Mouse (Mus musculus): ENCODE results near the gene Lingo3. TPM values are rescaled to one million over a fixed set of nuclear protein-coding genes. Genes with fewer than 3 reads are reported as not detected.

Lingo3 gene
- polyA plus RNA-seq, 1 experiment from 2014 or later = 0.79 TPM

GRCm38 (mm10) chr10:80843087-80843930 lies 530 bp downstream of the Lingo3 start:
- no peak for ATAC-seq (ENCODE audit: insufficient number of reproducible peaks, insufficient read depth, low FRiP score, low TSS enrichment, low read depth)
- Histone ChIP-seq H3K9ac (replicated peaks) (peak overlapping the region; percentile 66), H3K4me1 (replicated peaks) (peaks cover 9% of the 10 kb centered on the region), H3K36me3 (no peaks in the 10 kb centered on the region), H3K27me3 (peaks cover 73% of the 10 kb centered on the region), H3K27ac (no peak overlapping the region), H3K4me3 (replicated peaks) (peak overlapping the region; percentile 51), H3K4me2 (peak overlapping the region; percentile 90), H3K9me3 (no peaks in the 10 kb centered on the region)
- 12% methylated on average over 32 of the region's 32 CpGs for WGBS

- WGBS = 82% methylated on average over 15 of the region's 15 CpGs
- ATAC-seq (ENCODE audit: insufficient number of reproducible peaks, insufficient read depth, low FRiP score, low TSS enrichment, low read depth) = no peak
- H3K9me3 ChIP-seq = no peaks in the 10 kb centered on the region
Measured at GRCm38 (mm10) chr10:80842334-80842733, 1.5 kb downstream of the Lingo3 start.

GRCm38 (mm10) chr10:80841685-80842084 lies 2.2 kb downstream of the Lingo3 start:
- no peak for ATAC-seq (ENCODE audit: insufficient number of reproducible peaks, insufficient read depth, low FRiP score, low TSS enrichment, low read depth)
- Histone ChIP-seq H3K4me1 (replicated peaks) (peaks cover 9% of the 10 kb centered on the region), H3K4me3 (replicated peaks) (no peak overlapping the region), H3K27ac (no peak overlapping the region), H3K27me3 (peaks cover 89% of the 10 kb centered on the region), H3K9me3 (no peaks in the 10 kb centered on the region), H3K36me3 (no peaks in the 10 kb centered on the region), H3K9ac (replicated peaks) (0 out of 2 replicates have a peak overlapping the region, but pooled peaks have one; percentile 6), H3K4me2 (no peak overlapping the region)
- WGBS = 74% methylated on average over 2 of the region's 2 CpGs

More at GRCm38 (mm10) chr10:80842334-80842733, 1.5 kb downstream of the Lingo3 start:
- H3K9ac ChIP-seq (replicated peaks) = no peak overlapping the region
- H3K36me3 ChIP-seq = no peaks in the 10 kb centered on the region
- no peak overlapping the region for H3K27ac ChIP-seq
- peaks cover 83% of the 10 kb centered on the region for H3K27me3 ChIP-seq
- no peak overlapping the region for H3K4me3 ChIP-seq (replicated peaks)
- peaks cover 9% of the 10 kb centered on the region for H3K4me1 ChIP-seq (replicated peaks)
- H3K4me2 ChIP-seq = no peak overlapping the region

GRCm38 (mm10) chr10:80839848-80840247 lies 4.0 kb downstream of the Lingo3 start:
- Histone ChIP-seq H3K4me1 (replicated peaks) (peaks cover 15% of the 10 kb centered on the region), H3K4me2 (no peak overlapping the region), H3K9me3 (0 out of 2 replicates have a peak, but pooled peaks cover under 1% of the 10 kb centered on the region), H3K9ac (replicated peaks) (no peak overlapping the region), H3K36me3 (no peaks in the 10 kb centered on the region), H3K27ac (no peak overlapping the region), H3K27me3 (peaks cover 94% of the 10 kb centered on the region), H3K4me3 (replicated peaks) (no peak overlapping the region)
- ATAC-seq (ENCODE audit: insufficient number of reproducible peaks, insufficient read depth, low FRiP score, low TSS enrichment, low read depth) = no peak
- 64% methylated on average over 6 of the region's 6 CpGs for WGBS

GRCm38 (mm10) chr10:80838346-80838912 lies 5.4 kb downstream of the Lingo3 start:
- H3K9ac ChIP-seq (replicated peaks) = 0 out of 2 replicates have a peak overlapping the region, but pooled peaks have one; percentile 1
- peaks cover 13% of the 10 kb centered on the region for H3K4me1 ChIP-seq (replicated peaks)
- no peak overlapping the region for H3K4me2 ChIP-seq
- H3K27me3 ChIP-seq = peaks cover 94% of the 10 kb centered on the region
- WGBS = 64% methylated on average over 2 of the region's 2 CpGs
- no peaks in the 10 kb centered on the region for H3K36me3 ChIP-seq
- no peak overlapping the region for H3K4me3 ChIP-seq (replicated peaks)
- no peak overlapping the region for H3K27ac ChIP-seq
- peaks cover 7% of the 10 kb centered on the region; the same call in 1 of the 2 replicates for H3K9me3 ChIP-seq
- ATAC-seq (ENCODE audit: insufficient number of reproducible peaks, insufficient read depth, low FRiP score, low TSS enrichment, low read depth) = no peak

GRCm38 (mm10) chr10:80837827-80838226 lies 6.0 kb downstream of the Lingo3 start:
- H3K4me1 ChIP-seq (replicated peaks) = peaks cover 9% of the 10 kb centered on the region; the same call in 1 of the 2 replicates
- WGBS = 15% methylated on average over 2 of the region's 2 CpGs
- H3K36me3 ChIP-seq = no peaks in the 10 kb centered on the region
- H3K27me3 ChIP-seq = peaks cover 94% of the 10 kb centered on the region
- H3K9ac ChIP-seq (replicated peaks) = 0 out of 2 replicates have a peak overlapping the region, but pooled peaks have one; percentile 1
- no peak overlapping the region for H3K27ac ChIP-seq
- H3K4me2 ChIP-seq = no peak overlapping the region
- no peak overlapping the region for H3K4me3 ChIP-seq (replicated peaks)
- no peak for ATAC-seq (ENCODE audit: insufficient number of reproducible peaks, insufficient read depth, low FRiP score, low TSS enrichment, low read depth)
- peaks cover 7% of the 10 kb centered on the region; the same call in 1 of the 2 replicates for H3K9me3 ChIP-seq

- peaks cover 9% of the 10 kb centered on the region; the same call in 1 of the 2 replicates for H3K4me1 ChIP-seq (replicated peaks)
- no peak overlapping the region for H3K9ac ChIP-seq (replicated peaks)
- peaks cover 86% of the 10 kb centered on the region for H3K27me3 ChIP-seq
- ATAC-seq (ENCODE audit: insufficient number of reproducible peaks, insufficient read depth, low FRiP score, low TSS enrichment, low read depth) = no peak
- no peak overlapping the region for H3K4me2 ChIP-seq
- H3K4me3 ChIP-seq (replicated peaks) = no peak overlapping the region
- WGBS = 49% methylated on average over 7 of the region's 7 CpGs
- H3K27ac ChIP-seq = no peak overlapping the region
- H3K9me3 ChIP-seq = peaks cover 7% of the 10 kb centered on the region; the same call in 1 of the 2 replicates
- no peaks in the 10 kb centered on the region for H3K36me3 ChIP-seq
Measured at GRCm38 (mm10) chr10:80836949-80837379, 6.9 kb downstream of the Lingo3 start.

- H3K4me3 ChIP-seq (replicated peaks) = peak overlapping the region; percentile 18
Measured at GRCm38 (mm10) chr10:80835617-80836016, 8.2 kb downstream of the Lingo3 start.

GRCm38 (mm10) chr10:80832818-80833217 lies 11.0 kb downstream of the Lingo3 start:
- Histone ChIP-seq H3K27me3 (peaks cover 51% of the 10 kb centered on the region), H3K4me2 (no peak overlapping the region), H3K27ac (no peak overlapping the region), H3K4me3 (replicated peaks) (no peak overlapping the region), H3K4me1 (replicated peaks) (peaks cover 43% of the 10 kb centered on the region), H3K9ac (replicated peaks) (no peak overlapping the region), H3K36me3 (peaks cover 27% of the 10 kb centered on the region), H3K9me3 (peaks cover 7% of the 10 kb centered on the region; the same call in 1 of the 2 replicates)
- ATAC-seq (ENCODE audit: insufficient number of reproducible peaks, insufficient read depth, low FRiP score, low TSS enrichment, low read depth) = no peak
- 73% methylated on average over 7 of the region's 7 CpGs for WGBS

More at GRCm38 (mm10) chr10:80835617-80836016, 8.2 kb downstream of the Lingo3 start:
- 0 out of 2 replicates have a peak, but pooled peaks cover 3% of the 10 kb centered on the region for H3K36me3 ChIP-seq
- no peak overlapping the region for H3K9ac ChIP-seq (replicated peaks)
- peaks cover 7% of the 10 kb centered on the region; the same call in 1 of the 2 replicates for H3K9me3 ChIP-seq
- 49% methylated on average over 30 of the region's 30 CpGs for WGBS
- peaks cover 19% of the 10 kb centered on the region for H3K4me1 ChIP-seq (replicated peaks)
- 0 out of 2 replicates have a peak overlapping the region, but pooled peaks have one; percentile 8 for H3K4me2 ChIP-seq
- H3K27me3 ChIP-seq = peaks cover 73% of the 10 kb centered on the region
- no peak overlapping the region for H3K27ac ChIP-seq
- ATAC-seq (ENCODE audit: insufficient number of reproducible peaks, insufficient read depth, low FRiP score, low TSS enrichment, low read depth) = no peak

GRCm38 (mm10) chr10:80831136-80831535 lies 12.7 kb downstream of the Lingo3 start:
- Histone ChIP-seq H3K9me3 (peaks cover 7% of the 10 kb centered on the region; the same call in 1 of the 2 replicates), H3K4me2 (0 out of 2 replicates have a peak overlapping the region, but pooled peaks have one; percentile 17), H3K27ac (no peak overlapping the region), H3K27me3 (peaks cover 34% of the 10 kb centered on the region), H3K4me1 (replicated peaks) (peaks cover 47% of the 10 kb centered on the region), H3K36me3 (peaks cover 27% of the 10 kb centered on the region), H3K9ac (replicated peaks) (no peak overlapping the region), H3K4me3 (replicated peaks) (0 out of 2 replicates have a peak overlapping the region, but pooled peaks have one; percentile 9)
- 3% methylated on average over 9 of the region's 9 CpGs for WGBS
- ATAC-seq (ENCODE audit: insufficient number of reproducible peaks, insufficient read depth, low FRiP score, low TSS enrichment, low read depth) = no peak
